Mouse (Mus musculus) inflammation-experienced regulatory T-cells, adult 6 months (primary cell): ENCODE data around the gene Ctcf. TPM values are rescaled to one million over a fixed set of nuclear protein-coding genes. Genes with fewer than 3 reads are reported as not detected.
A peak's percentile ranks its signal among the peaks of the same experiment; 100 is the strongest.
"Not testable (repeated sequence)": the region's sequence is repeated elsewhere in the genome, so short reads cannot be mapped to it uniquely, and the experiment has no call there.

Experiments
- ATAC-seq: one replicate; pipeline ENCODE4 v1.8.0; 2017
- polyA plus RNA-seq, 3 experiments: library from polyadenylated mRNA; unstranded; fragments of 100-300 nt; shearing (Covaris generic); gene quantifications; one replicate each; pipeline ENCODE4 v1.2.1; 2017

The Ctcf gene
- polyA plus RNA-seq, result 10 to 100 TPM; 52.4 to 66.1 (median 56.0) TPM

GRCm38 (mm10) chr8:105636018-105636962, at the start of gene Ctcf:
Gene Ctcf, plus strand, starts transcription at chr8:105636568.
- peak; percentile 66 for ATAC-seq

- ATAC-seq, result no peak
These were observed 43.9 kb upstream of the Ctcf start for GRCm38 (mm10) chr8:105592431-105592830.

- ATAC-seq, result no peak
These were observed 42.5 kb upstream of the Ctcf start for GRCm38 (mm10) chr8:105593859-105594258.

GRCm38 (mm10) chr8:105594451-105595242, 41.7 kb upstream of the Ctcf start:
- ATAC-seq, result no peak

- ATAC-seq, result peak; percentile 90
These were observed 39.9 kb upstream of the Ctcf start for GRCm38 (mm10) chr8:105596362-105597034.

- no peak for ATAC-seq
These were observed 37.6 kb upstream of the Ctcf start for GRCm38 (mm10) chr8:105598777-105599176.

GRCm38 (mm10) chr8:105601301-105601700, 35.1 kb upstream of the Ctcf start:
- ATAC-seq, result no peak

- ATAC-seq, result not testable (repeated sequence)
These were observed 33.8 kb upstream of the Ctcf start for GRCm38 (mm10) chr8:105602540-105602939.

- peak; percentile 81 for ATAC-seq
These were observed 31.5 kb upstream of the Ctcf start, which contains the start of gene Ripor1 for GRCm38 (mm10) chr8:105604804-105605381. Gene Ripor1, plus strand, starts transcription at chr8:105605255.

- ATAC-seq, result peak; percentile 32
These were observed 30.7 kb upstream of the Ctcf start for GRCm38 (mm10) chr8:105605491-105606188.

- ATAC-seq, result peak; percentile 27
These were observed 30.0 kb upstream of the Ctcf start for GRCm38 (mm10) chr8:105606189-105607023.

- no peak for ATAC-seq
These were observed 29.3 kb upstream of the Ctcf start for GRCm38 (mm10) chr8:105607062-105607461.

- no peak for ATAC-seq
These were observed 28.7 kb upstream of the Ctcf start for GRCm38 (mm10) chr8:105607684-105608083.

- ATAC-seq, result no peak
These were observed 27.0 kb upstream of the Ctcf start for GRCm38 (mm10) chr8:105609355-105609754.

GRCm38 (mm10) chr8:105609771-105610170, 26.6 kb upstream of the Ctcf start:
- ATAC-seq, result no peak

- ATAC-seq, result no peak
These were observed 24.5 kb upstream of the Ctcf start for GRCm38 (mm10) chr8:105611836-105612235.

GRCm38 (mm10) chr8:105613037-105613436, 23.3 kb upstream of the Ctcf start:
- ATAC-seq, result no peak

GRCm38 (mm10) chr8:105613830-105614511, 22.4 kb upstream of the Ctcf start:
- ATAC-seq, result peak; percentile 75

- no peak for ATAC-seq
These were observed 20.4 kb upstream of the Ctcf start for GRCm38 (mm10) chr8:105615942-105616341.
